Mouse (Mus musculus) kidney, postnatal 10 days (tissue): ENCODE data around the gene Rpusd3.

Experiments used
- DNase-seq: peaks from one replicate; pipeline ENCODE4 v3.0.0; 2021; ENCODE audit warnings: mixed read lengths

The Rpusd3 gene

GRCm38 (mm10) chr6:113428006-113428405 lies 8.9 kb upstream of the Rpusd3 start:
- no peak for DNase-seq

- peak; percentile 67 for DNase-seq
These were observed 8.3 kb upstream of the Rpusd3 start for GRCm38 (mm10) chr6:113427397-113427796.

GRCm38 (mm10) chr6:113426696-113427095 lies 7.6 kb upstream of the Rpusd3 start:
- DNase-seq: no peak

GRCm38 (mm10) chr6:113424187-113424586 lies 5.0 kb upstream of the Rpusd3 start:
- no peak for DNase-seq

- DNase-seq: no peak
These were observed 3.9 kb upstream of the Rpusd3 start for GRCm38 (mm10) chr6:113423000-113423399.

- peak; percentile 53 for DNase-seq
These were observed 520 bp downstream of the Rpusd3 start for GRCm38 (mm10) chr6:113418441-113419198.

GRCm38 (mm10) chr6:113416416-113416815 lies 2.7 kb downstream of the Rpusd3 start:
- DNase-seq: no peak

GRCm38 (mm10) chr6:113410001-113410400 lies 9.1 kb downstream of the Rpusd3 start:
- DNase-seq: no peak

- DNase-seq: no peak
These were observed 12.5 kb downstream of the Rpusd3 start for GRCm38 (mm10) chr6:113406683-113407082.

GRCm38 (mm10) chr6:113405483-113405882 lies 13.7 kb downstream of the Rpusd3 start:
- DNase-seq: no peak

GRCm38 (mm10) chr6:113404649-113405448 lies 14.3 kb downstream of the Rpusd3 start:
- DNase-seq: no peak

GRCm38 (mm10) chr6:113402094-113402493 lies 17.0 kb downstream of the Rpusd3 start:
- no peak for DNase-seq

GRCm38 (mm10) chr6:113396270-113397030 lies 22.7 kb downstream of the Rpusd3 start:
- no peak for DNase-seq

GRCm38 (mm10) chr6:113395501-113395900 lies 23.6 kb downstream of the Rpusd3 start:
- DNase-seq: no peak

GRCm38 (mm10) chr6:113394811-113395210 lies 24.3 kb downstream of the Rpusd3 start:
- DNase-seq: no peak

GRCm38 (mm10) chr6:113393951-113394350 lies 25.2 kb downstream of the Rpusd3 start:
- no peak for DNase-seq

- peak; percentile 64 for DNase-seq
These were observed 26.6 kb downstream of the Rpusd3 start for GRCm38 (mm10) chr6:113392387-113393071.

GRCm38 (mm10) chr6:113392015-113392386 lies 27.1 kb downstream of the Rpusd3 start:
- no peak for DNase-seq

- no peak for DNase-seq
These were observed 28.4 kb downstream of the Rpusd3 start for GRCm38 (mm10) chr6:113390715-113391114.

GRCm38 (mm10) chr6:113388960-113389359 lies 30.2 kb downstream of the Rpusd3 start, which contains the start of gene Ttll3:
TSS of gene Ttll3 (plus strand) at chr6:113389260.
- DNase-seq: no peak

- no peak for DNase-seq
These were observed 33.1 kb downstream of the Rpusd3 start for GRCm38 (mm10) chr6:113386025-113386424.

GRCm38 (mm10) chr6:113385160-113385714 lies 33.9 kb downstream of the Rpusd3 start:
- DNase-seq: no peak
